Comparison of ENCODE assay signal across 10 mouse cellular contexts in the genomic region with DNA sequence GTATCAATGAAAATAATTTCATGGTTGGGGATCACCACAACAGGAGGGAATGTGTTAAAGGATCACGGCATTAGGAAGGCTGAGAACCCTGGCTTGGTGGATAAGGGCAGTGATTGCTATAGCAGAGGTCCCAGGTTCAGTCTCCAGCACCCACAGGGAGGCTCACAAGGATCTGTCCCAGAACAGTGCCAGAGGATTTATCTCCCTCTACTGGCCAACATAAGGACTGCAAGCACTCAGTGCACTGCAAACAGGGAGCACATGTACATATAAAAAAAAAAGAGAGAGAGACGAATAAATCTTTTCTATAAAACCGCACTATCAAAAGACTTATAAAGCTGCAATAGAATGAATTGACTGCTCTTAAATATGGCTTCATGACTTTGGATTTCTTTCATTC. TPM values are rescaled to one million over a fixed set of nuclear protein-coding genes. Genes with fewer than 3 reads are reported as not detected.
DNase-seq lines count a peak whose midpoint lies in the region; ATAC-seq and TF ChIP-seq lines count a peak whose summit lies in the region.
"Had no signal": no experiment of that assay in that cellular context is flagged by ENCODE, and none has a peak within 500 bp of the region (broad histone marks: within the 10 kb centered on the region; RNA-seq: fewer than 3 reads in every experiment).

No protein-coding gene starts in this region.

- no peaks in the 10 kb centered on the region for H3K9me3 ChIP-seq in kidney, postnatal 0 days (replicated peaks; ENCODE audit: low read length)
- no peaks in the 10 kb centered on the region for H3K9me3 ChIP-seq in forebrain, embryonic 11.5 days (ENCODE audit: control insufficient read depth, low read length)
- H3K9me3 ChIP-seq: forebrain, embryonic 13.5 days had no signal

- 90% methylated on average over 3 of the region's 3 CpGs for WGBS in kidney, postnatal 0 days
- WGBS in forebrain, embryonic 11.5 days = 83% methylated on average over 3 of the region's 3 CpGs

- H3K4me3 ChIP-seq in kidney, postnatal 0 days (replicated peaks; ENCODE audit: low read depth, low read length) = no peak overlapping the region
- H3K4me3 ChIP-seq in forebrain, embryonic 11.5 days (ENCODE audit: low read depth, low read length) = no peak overlapping the region
- H3K4me3 ChIP-seq: forebrain, embryonic 13.5 days had no signal

- no peak for ATAC-seq in CD4-positive, CD25-positive, alpha-beta regulatory T cell, adult 4 months
- ATAC-seq in kidney, postnatal 0 days (replicated peaks; ENCODE audit: low FRiP score, low read depth) = no peak
- ATAC-seq in forebrain, embryonic 11.5 days (replicated peaks; ENCODE audit: low FRiP score) = no peak
- ATAC-seq: forebrain, embryonic 13.5 days had no signal

- no peaks in the 10 kb centered on the region for H3K36me3 ChIP-seq in kidney, postnatal 0 days (ENCODE audit: insufficient read depth, low read length)
- H3K36me3 ChIP-seq in forebrain, embryonic 11.5 days (ENCODE audit: control insufficient read depth, insufficient read depth, low read length) = no peaks in the 10 kb centered on the region

- no peaks in the 10 kb centered on the region for H3K4me1 ChIP-seq in kidney, postnatal 0 days (replicated peaks; ENCODE audit: insufficient read depth, low read length)
- H3K4me1 ChIP-seq in forebrain, embryonic 11.5 days (replicated peaks; ENCODE audit: control insufficient read depth, insufficient read depth, low read length) = no peaks in the 10 kb centered on the region
- H3K4me1 ChIP-seq: forebrain, embryonic 13.5 days had no signal

- H3K27ac ChIP-seq in kidney, postnatal 0 days = no peak overlapping the region
- no peak overlapping the region for H3K27ac ChIP-seq in forebrain, embryonic 11.5 days (ENCODE audit: low read depth, low read length)
- H3K27ac ChIP-seq: forebrain, embryonic 13.5 days had no signal

- no peaks in the 10 kb centered on the region for H3K27me3 ChIP-seq in kidney, postnatal 0 days (ENCODE audit: insufficient read depth, low read length)
- no peaks in the 10 kb centered on the region for H3K27me3 ChIP-seq in forebrain, embryonic 11.5 days (ENCODE audit: control insufficient read depth, insufficient read depth, low read length)
- H3K27me3 ChIP-seq: forebrain, embryonic 13.5 days had no signal

- TF ChIP-seq CTCF in kidney, postnatal 0 days (IDR thresholded peaks at IDR 0.05; ENCODE audit: low read depth) = peak; percentile 52; the same call in 1 of the 2 replicates

- H3K4me2 ChIP-seq in kidney, postnatal 0 days (ENCODE audit: low read length) = no peak overlapping the region
- no peak overlapping the region for H3K4me2 ChIP-seq in forebrain, embryonic 11.5 days (ENCODE audit: low read depth, low read length, severe bottlenecking)
- H3K4me2 ChIP-seq: forebrain, embryonic 13.5 days had no signal

- DNase-seq in CD4-positive, CD25-positive, alpha-beta regulatory T cell, adult 2 months (ENCODE audit: low read depth, low spot score) = peak; percentile 4
- no peak for DNase-seq in kidney, postnatal 0 days (ENCODE audit: low spot score)
- DNase-seq in kidney, postnatal 14 days = no peak
- peak; percentile 41 for DNase-seq in 3T3-L1 (ENCODE audit: low read depth, low spot score)
- peak; percentile 35 for DNase-seq in embryo, embryonic 10 days (ENCODE audit: low spot score)
- DNase-seq in forebrain, embryonic 11.5 days (ENCODE audit: low spot score) = no peak
- no peak for DNase-seq in spleen, postnatal 14 days (ENCODE audit: low spot score in 2 of 2)
- DNase-seq: heart, postnatal 36 days had no signal

- no peak overlapping the region for H3K9ac ChIP-seq in kidney, postnatal 0 days (ENCODE audit: low read depth, low read length)
- H3K9ac ChIP-seq in forebrain, embryonic 11.5 days (ENCODE audit: low read length) = no peak overlapping the region
- H3K9ac ChIP-seq: forebrain, embryonic 13.5 days had no signal

RNA-seq across cellular contexts. Expression of a gene that starts 43.9 kb away (rescaled TPM):
- not detected for polyA plus RNA-seq in CD4-positive, CD25-positive, alpha-beta regulatory T cell, adult 4 months (2017; shearing (Covaris generic))
- 3.6 and 4.1 TPM in 2 replicates for polyA plus RNA-seq in kidney, postnatal 0 days (2015; fragmentation: Nextera tagmentation; extraction: Ambion mirVana)
- 0.13 and 0.23 TPM in 2 replicates for polyA plus RNA-seq in forebrain, embryonic 11.5 days (2014; fragmentation: Nextera tagmentation; extraction: Ambion mirVana)

Comparison
In these comparisons a context has a peak if more than half of its experiments do, and no peak if none do; other contexts are left out.
1. DNase-seq: peak in CD4-positive, CD25-positive, alpha-beta regulatory T cell, adult 2 months (single experiment), 3T3-L1 (single experiment) and embryo, embryonic 10 days (single experiment); none in kidney, postnatal 0 days (single experiment), kidney, postnatal 14 days (single experiment), forebrain, embryonic 11.5 days (single experiment) and spleen, postnatal 14 days (0 of 2).